Mouse (Mus musculus): ENCODE data around the gene Prss38. TPM values are rescaled to one million over a fixed set of nuclear protein-coding genes. Genes with fewer than 3 reads are reported as not detected.

Prss38 gene
- polyA plus RNA-seq, 1 experiment from 2014 or later: not detected

GRCm38 (mm10) chr11:59346166-59346910 is 29.1 kb downstream of the Prss38 start:
- Histone ChIP-seq H3K27ac (replicated peaks; ENCODE audit: low read depth, low read length) (no peak overlapping the region), H3K4me3 (ENCODE audit: low read depth, low read length) (no peak overlapping the region), H3K9me3 (ENCODE audit: control insufficient read depth, low read length) (no peaks in the 10 kb centered on the region), H3K27me3 (ENCODE audit: control insufficient read depth, insufficient read depth, low read length) (no peaks in the 10 kb centered on the region), H3K9ac (ENCODE audit: low read length) (no peak overlapping the region), H3K4me1 (ENCODE audit: control insufficient read depth, insufficient read depth, low read length) (peaks cover 10% of the 10 kb centered on the region), H3K4me2 (ENCODE audit: low read depth, severe bottlenecking) (no peak overlapping the region), H3K36me3 (ENCODE audit: control insufficient read depth, insufficient read depth, low read length) (no peaks in the 10 kb centered on the region)
- WGBS: 86% methylated on average over 11 of the region's 11 CpGs
- DNase-seq (ENCODE audit: low spot score) (no peak), ATAC-seq (ENCODE audit: insufficient number of reproducible peaks, low FRiP score, low TSS enrichment, low read depth) (no peak)

GRCm38 (mm10) chr11:59342956-59343355 is 32.5 kb downstream of the Prss38 start:
- H3K27ac ChIP-seq (replicated peaks; ENCODE audit: low read depth, low read length): no peak overlapping the region
- no peak overlapping the region for H3K9ac ChIP-seq (ENCODE audit: low read length)
- WGBS: 78% methylated on average over 5 of the region's 5 CpGs
- no peak for ATAC-seq (ENCODE audit: insufficient number of reproducible peaks, low FRiP score, low TSS enrichment, low read depth)
- no peaks in the 10 kb centered on the region for H3K36me3 ChIP-seq (ENCODE audit: control insufficient read depth, insufficient read depth, low read length)
- H3K4me2 ChIP-seq (ENCODE audit: low read depth, severe bottlenecking): no peak overlapping the region
- H3K27me3 ChIP-seq (ENCODE audit: control insufficient read depth, insufficient read depth, low read length): no peaks in the 10 kb centered on the region
- no peaks in the 10 kb centered on the region for H3K9me3 ChIP-seq (ENCODE audit: control insufficient read depth, low read length)
- 0 out of 2 replicates have a peak, but pooled peaks cover 3% of the 10 kb centered on the region for H3K4me1 ChIP-seq (ENCODE audit: control insufficient read depth, insufficient read depth, low read length)
- no peak for DNase-seq (ENCODE audit: low spot score)
- no peak overlapping the region for H3K4me3 ChIP-seq (ENCODE audit: low read depth, low read length)

DNA sequence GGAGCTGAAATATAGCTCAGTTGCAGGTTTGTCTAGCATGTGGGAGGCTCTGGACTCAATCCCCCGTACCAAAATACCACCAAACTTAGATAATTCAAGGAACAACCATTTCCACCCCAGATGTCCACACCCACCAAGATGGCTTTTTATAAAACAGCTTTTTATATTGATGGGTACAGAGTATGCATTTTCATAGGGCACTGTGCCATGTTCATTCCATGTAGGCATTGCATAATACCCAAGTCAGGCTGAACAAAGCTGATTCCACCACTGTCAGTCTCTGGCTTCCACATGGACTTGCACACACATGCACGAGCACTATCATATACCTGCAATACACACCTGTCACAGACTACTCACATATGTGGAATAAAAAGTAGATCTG is 36.7 kb downstream of the Prss38 start:
- Histone ChIP-seq H3K9ac (ENCODE audit: low read length) (no peak overlapping the region), H3K27ac (replicated peaks; ENCODE audit: low read depth, low read length) (no peak overlapping the region), H3K4me1 (ENCODE audit: control insufficient read depth, insufficient read depth, low read length) (peaks cover 4% of the 10 kb centered on the region; the same call in 1 of the 2 replicates), H3K27me3 (ENCODE audit: control insufficient read depth, insufficient read depth, low read length) (no peaks in the 10 kb centered on the region), H3K36me3 (ENCODE audit: control insufficient read depth, insufficient read depth, low read length) (no peaks in the 10 kb centered on the region), H3K4me3 (ENCODE audit: low read depth, low read length) (no peak overlapping the region), H3K4me2 (ENCODE audit: low read depth, severe bottlenecking) (no peak overlapping the region), H3K9me3 (ENCODE audit: control insufficient read depth, low read length) (no peaks in the 10 kb centered on the region)
- DNase-seq (ENCODE audit: low spot score) (no peak), ATAC-seq (ENCODE audit: insufficient number of reproducible peaks, low FRiP score, low TSS enrichment, low read depth) (no peak)
- WGBS: 86% methylated on average over 2 of the region's 2 CpGs

- Histone ChIP-seq H3K4me1 (ENCODE audit: control insufficient read depth, insufficient read depth, low read length) (peaks cover 4% of the 10 kb centered on the region; the same call in 1 of the 2 replicates), H3K4me2 (ENCODE audit: low read depth, severe bottlenecking) (no peak overlapping the region), H3K27ac (replicated peaks; ENCODE audit: low read depth, low read length) (no peak overlapping the region), H3K9me3 (ENCODE audit: control insufficient read depth, low read length) (no peaks in the 10 kb centered on the region), H3K4me3 (ENCODE audit: low read depth, low read length) (no peak overlapping the region), H3K27me3 (ENCODE audit: control insufficient read depth, insufficient read depth, low read length) (no peaks in the 10 kb centered on the region), H3K36me3 (ENCODE audit: control insufficient read depth, insufficient read depth, low read length) (no peaks in the 10 kb centered on the region), H3K9ac (ENCODE audit: low read length) (no peak overlapping the region)
- 68% methylated on average over 13 of the region's 13 CpGs for WGBS
- DNase-seq (ENCODE audit: low spot score) (no peak), ATAC-seq (ENCODE audit: insufficient number of reproducible peaks, low FRiP score, low TSS enrichment, low read depth) (no peak)
These were observed 37.3 kb downstream of the Prss38 start for GRCm38 (mm10) chr11:59337955-59338735.

DNA sequence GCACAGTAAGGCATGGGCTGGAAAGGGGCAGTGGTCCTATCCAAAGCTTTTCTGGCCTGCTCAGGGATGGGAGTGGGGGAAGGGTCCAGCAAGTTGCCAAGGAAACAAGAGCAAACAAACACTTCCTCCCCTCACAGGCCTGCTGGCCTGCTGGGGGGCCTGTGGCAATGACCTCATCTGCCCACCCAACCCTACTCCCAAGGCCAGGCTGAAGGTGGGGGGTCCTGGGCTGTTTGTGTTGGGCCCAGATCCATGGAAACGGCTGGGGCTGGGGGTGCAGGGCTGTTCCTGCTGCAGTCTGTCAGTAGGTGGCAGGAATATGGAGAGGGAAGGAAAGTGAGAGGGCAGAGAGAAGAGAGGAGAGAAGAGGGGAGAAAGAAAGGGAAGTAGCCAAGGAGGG is 39.1 kb downstream of the Prss38 start:
- no peaks in the 10 kb centered on the region for H3K36me3 ChIP-seq (ENCODE audit: control insufficient read depth, insufficient read depth, low read length)
- H3K9me3 ChIP-seq (ENCODE audit: control insufficient read depth, low read length): no peaks in the 10 kb centered on the region
- no peaks in the 10 kb centered on the region for H3K27me3 ChIP-seq (ENCODE audit: control insufficient read depth, insufficient read depth, low read length)
- no peak overlapping the region for H3K4me3 ChIP-seq (ENCODE audit: low read depth, low read length)
- whole genome bisulfite sequencing: 26% methylated on average over 1 of the region's 1 CpGs
- H3K4me1 ChIP-seq (ENCODE audit: control insufficient read depth, insufficient read depth, low read length): peaks cover 4% of the 10 kb centered on the region; the same call in 1 of the 2 replicates
- DNase-seq (ENCODE audit: low spot score): peak; percentile 47
- ATAC-seq (ENCODE audit: insufficient number of reproducible peaks, low FRiP score, low TSS enrichment, low read depth): 0 out of 2 replicates have a peak, but pooled peaks have one; percentile 27
- H3K9ac ChIP-seq (ENCODE audit: low read length): no peak overlapping the region
- no peak overlapping the region for H3K4me2 ChIP-seq (ENCODE audit: low read depth, severe bottlenecking)
- no peak overlapping the region for H3K27ac ChIP-seq (replicated peaks; ENCODE audit: low read depth, low read length)

- Histone ChIP-seq H3K4me2 (ENCODE audit: low read depth, severe bottlenecking) (no peak overlapping the region), H3K4me1 (ENCODE audit: control insufficient read depth, insufficient read depth, low read length) (peaks cover 4% of the 10 kb centered on the region; the same call in 1 of the 2 replicates), H3K9ac (ENCODE audit: low read length) (no peak overlapping the region), H3K36me3 (ENCODE audit: control insufficient read depth, insufficient read depth, low read length) (no peaks in the 10 kb centered on the region), H3K9me3 (ENCODE audit: control insufficient read depth, low read length) (no peaks in the 10 kb centered on the region), H3K27me3 (ENCODE audit: control insufficient read depth, insufficient read depth, low read length) (no peaks in the 10 kb centered on the region), H3K27ac (replicated peaks; ENCODE audit: low read depth, low read length) (no peak overlapping the region), H3K4me3 (ENCODE audit: low read depth, low read length) (no peak overlapping the region)
- DNase-seq (ENCODE audit: low spot score) (no peak), ATAC-seq (ENCODE audit: insufficient number of reproducible peaks, low FRiP score, low TSS enrichment, low read depth) (no peak)
- WGBS: 63% methylated on average over 2 of the region's 2 CpGs
These were observed 39.5 kb downstream of the Prss38 start for GRCm38 (mm10) chr11:59335942-59336341.

DNA sequence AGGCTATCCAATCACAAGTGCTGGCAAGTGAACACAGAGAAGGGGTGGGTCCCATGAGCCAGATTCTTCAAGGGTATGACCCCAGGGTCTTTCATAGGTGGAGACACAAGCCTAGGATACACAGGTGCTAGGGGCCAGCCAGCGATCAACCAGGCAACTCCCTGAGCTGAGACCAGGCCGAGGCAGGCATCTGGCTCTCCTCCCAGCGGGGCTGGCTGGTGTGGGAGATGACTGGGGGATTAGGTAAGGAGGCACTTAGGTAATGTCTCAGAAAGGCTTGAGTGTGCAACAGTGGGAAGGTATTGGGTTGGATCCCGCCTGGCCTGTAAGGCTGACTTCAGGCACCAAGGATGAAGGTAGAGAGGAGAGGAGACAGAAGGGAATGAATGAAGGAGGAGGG is 40.3 kb downstream of the Prss38 start:
- 76% methylated on average over 4 of the region's 4 CpGs for WGBS

GRCm38 (mm10) chr11:59332938-59333337 is 42.5 kb downstream of the Prss38 start:
- Histone ChIP-seq H3K27ac (replicated peaks; ENCODE audit: low read depth, low read length) (no peak overlapping the region), H3K9ac (ENCODE audit: low read length) (no peak overlapping the region), H3K9me3 (ENCODE audit: control insufficient read depth, low read length) (no peaks in the 10 kb centered on the region), H3K36me3 (ENCODE audit: control insufficient read depth, insufficient read depth, low read length) (no peaks in the 10 kb centered on the region), H3K4me2 (ENCODE audit: low read depth, severe bottlenecking) (no peak overlapping the region), H3K27me3 (ENCODE audit: control insufficient read depth, insufficient read depth, low read length) (no peaks in the 10 kb centered on the region), H3K4me3 (ENCODE audit: low read depth, low read length) (no peak overlapping the region), H3K4me1 (ENCODE audit: control insufficient read depth, insufficient read depth, low read length) (peaks cover 16% of the 10 kb centered on the region)
- 46% methylated on average over 9 of the region's 9 CpGs for WGBS
- no peak for DNase-seq (ENCODE audit: low spot score)
- ATAC-seq (ENCODE audit: insufficient number of reproducible peaks, low FRiP score, low TSS enrichment, low read depth): no peak

More for the DNA sequence above, 40.3 kb downstream of the Prss38 start:
- Histone ChIP-seq H3K4me2 (ENCODE audit: low read depth, severe bottlenecking) (no peak overlapping the region), H3K9me3 (ENCODE audit: control insufficient read depth, low read length) (no peaks in the 10 kb centered on the region), H3K9ac (ENCODE audit: low read length) (no peak overlapping the region), H3K27ac (replicated peaks; ENCODE audit: low read depth, low read length) (no peak overlapping the region), H3K4me1 (ENCODE audit: control insufficient read depth, insufficient read depth, low read length) (peaks cover 6% of the 10 kb centered on the region), H3K4me3 (ENCODE audit: low read depth, low read length) (no peak overlapping the region), H3K36me3 (ENCODE audit: control insufficient read depth, insufficient read depth, low read length) (no peaks in the 10 kb centered on the region), H3K27me3 (ENCODE audit: control insufficient read depth, insufficient read depth, low read length) (no peaks in the 10 kb centered on the region)
- DNase-seq (ENCODE audit: low spot score) (no peak), ATAC-seq (ENCODE audit: insufficient number of reproducible peaks, low FRiP score, low TSS enrichment, low read depth) (no peak)

All from limb, embryonic 11.5 days (tissue).